Mouse (Mus musculus) C2C12 (cell line): ENCODE data around the gene Gm4871.

Experiments
- CEBPB ChIP-seq: IDR thresholded peaks from one replicate; pipeline ENCODE4 v1.6.1; 2011; ENCODE audit warnings: low read depth, mild to moderate bottlenecking, control low read depth, moderate library complexity
- CTCF ChIP-seq: IDR thresholded peaks from one replicate; pipeline ENCODE4 v1.5.1; 2011; ENCODE audit not compliant: control insufficient read depth, insufficient read depth, insufficient read length
- MAX ChIP-seq: IDR thresholded peaks from one replicate; pipeline ENCODE4 v1.6.1; 2011; ENCODE audit warnings: mild to moderate bottlenecking, control low read depth
- MYOD1 ChIP-seq: IDR thresholded peaks from one replicate; pipeline ENCODE4 v1.6.1; 2011; ENCODE audit warnings: low read depth; ENCODE audit not compliant: control insufficient read depth, insufficient read length
- MYOG ChIP-seq: IDR thresholded peaks from one replicate; pipeline ENCODE4 v1.6.1; 2011; ENCODE audit not compliant: control insufficient read depth, insufficient read length; ENCODE audit errors: extremely low read depth
- USF1 ChIP-seq: IDR thresholded peaks from one replicate; pipeline ENCODE4 v1.6.1; 2011; ENCODE audit warnings: low read depth, mild to moderate bottlenecking, control low read depth, moderate library complexity

DNA sequence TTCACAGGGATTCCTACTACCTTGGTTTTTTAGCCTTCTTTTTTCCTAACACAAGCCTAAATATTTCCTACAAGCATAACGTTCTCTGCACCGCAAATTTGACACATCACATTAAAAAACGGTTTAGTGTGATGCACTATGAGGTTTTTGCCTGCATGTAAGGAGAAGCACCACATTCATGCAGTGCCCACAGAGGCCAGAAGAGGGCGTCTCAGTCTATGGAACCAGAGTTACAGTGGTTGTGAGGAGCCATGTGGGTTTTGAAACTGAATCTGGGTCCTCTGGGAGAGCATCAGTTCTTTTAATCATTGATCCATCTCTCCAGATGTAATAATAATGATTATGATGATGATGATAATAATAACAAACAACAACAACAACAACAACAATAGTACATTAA lies 9.1 kb upstream of the Gm4871 start:
- TF ChIP-seq CTCF (no peak), MYOG (no peak), MAX (no peak), MYOD1 (no peak), USF1 (no peak), CEBPB (no peak)
